Mouse (Mus musculus): ENCODE results near the gene Haus7. TPM values are rescaled to one million over a fixed set of nuclear protein-coding genes. Genes with fewer than 3 reads are reported as not detected.

The Haus7 gene
- polyA plus RNA-seq, 1 experiment from 2014 or later, result 66.2 TPM

DNA sequence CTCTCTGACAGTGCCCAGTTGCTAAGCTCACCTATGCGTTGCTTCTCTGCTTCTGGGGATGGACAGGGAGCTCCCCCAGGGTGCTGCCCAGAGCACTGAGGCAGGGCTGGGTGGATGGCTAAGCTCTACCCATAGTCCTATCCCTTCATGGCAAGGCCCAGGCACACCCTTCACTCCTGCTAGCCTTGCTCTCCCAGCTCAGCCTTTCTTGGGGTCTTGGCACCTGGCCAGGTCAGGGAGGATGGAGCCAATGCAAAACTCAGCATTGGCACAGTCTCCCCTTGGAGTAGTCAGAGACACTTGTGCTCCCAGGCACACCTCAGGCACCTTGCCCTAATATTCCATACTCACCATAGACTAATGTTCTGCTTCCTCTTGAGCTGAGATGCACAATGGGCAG lies 25.2 kb upstream of the Haus7 start:
- Histone ChIP-seq H3K4me2 (peak overlapping the region; percentile 46), H3K27me3 (replicated peaks; ENCODE audit: control insufficient read depth, insufficient read depth, low read length) (peaks cover 29% of the 10 kb centered on the region), H3K27ac (ENCODE audit: low read depth, low read length) (no peak overlapping the region), H3K9ac (ENCODE audit: low read depth, low read length) (no peak overlapping the region), H3K9me3 (ENCODE audit: control insufficient read depth, low read length) (no peaks in the 10 kb centered on the region), H3K36me3 (ENCODE audit: control insufficient read depth, insufficient read depth, low read length) (no peaks in the 10 kb centered on the region), H3K4me1 (replicated peaks; ENCODE audit: control insufficient read depth, insufficient read depth, low read length) (no peaks in the 10 kb centered on the region), H3K4me3 (ENCODE audit: low read depth, low read length) (peak overlapping the region; percentile 26)
- ATAC-seq (replicated peaks; ENCODE audit: low FRiP score) (no peak), DNase-seq (ENCODE audit: low spot score) (no peak)
- WGBS, result 79% methylated on average over 1 of the region's 1 CpGs

DNA sequence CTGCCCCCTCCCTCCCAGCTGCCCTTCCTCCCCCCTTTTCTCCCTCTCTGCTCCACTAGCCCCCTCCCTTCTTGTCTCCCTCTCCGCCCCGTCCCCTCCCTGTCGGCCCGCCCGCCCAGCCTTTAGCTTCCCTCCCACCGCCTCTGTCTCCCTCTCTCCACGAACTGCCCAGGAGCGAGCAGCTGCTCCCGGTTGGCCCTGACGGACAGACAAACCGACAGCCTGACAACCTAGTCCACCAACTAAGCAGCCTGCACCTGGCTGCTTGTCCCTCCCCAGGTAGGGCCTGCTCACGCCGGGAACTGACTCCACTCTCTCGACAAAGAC lies 24.6 kb upstream of the Haus7 start, which contains the start of gene Bgn:
TSS of gene Bgn (plus strand) at position 119 of the 327 bp plus-strand sequence.
- H3K36me3 ChIP-seq (ENCODE audit: control insufficient read depth, insufficient read depth, low read length), result no peaks in the 10 kb centered on the region
- ATAC-seq (replicated peaks; ENCODE audit: low FRiP score) (no peak), DNase-seq (ENCODE audit: low spot score) (no peak)
- H3K27me3 ChIP-seq (replicated peaks; ENCODE audit: control insufficient read depth, insufficient read depth, low read length), result peaks cover 32% of the 10 kb centered on the region
- H3K9ac ChIP-seq (ENCODE audit: low read depth, low read length), result no peak within 1 kb of the TSS
- peak within 1 kb of the TSS; percentile 46 for H3K4me2 ChIP-seq
- H3K4me1 ChIP-seq (replicated peaks; ENCODE audit: control insufficient read depth, insufficient read depth, low read length), result no peaks in the 10 kb centered on the region
- H3K27ac ChIP-seq (ENCODE audit: low read depth, low read length), result no peak within 1 kb of the TSS
- peak within 1 kb of the TSS; percentile 26 for H3K4me3 ChIP-seq (ENCODE audit: low read depth, low read length)
- WGBS, result 31% methylated on average over 8 of the region's 14 CpGs
- H3K9me3 ChIP-seq (ENCODE audit: control insufficient read depth, low read length), result no peaks in the 10 kb centered on the region

- Histone ChIP-seq H3K4me3 (ENCODE audit: low read depth, low read length) (no peak overlapping the region), H3K9me3 (ENCODE audit: control insufficient read depth, low read length) (no peaks in the 10 kb centered on the region), H3K36me3 (ENCODE audit: control insufficient read depth, insufficient read depth, low read length) (no peaks in the 10 kb centered on the region), H3K27ac (ENCODE audit: low read depth, low read length) (no peak overlapping the region), H3K27me3 (replicated peaks; ENCODE audit: control insufficient read depth, insufficient read depth, low read length) (peaks cover 36% of the 10 kb centered on the region), H3K4me2 (no peak overlapping the region), H3K9ac (ENCODE audit: low read depth, low read length) (no peak overlapping the region), H3K4me1 (replicated peaks; ENCODE audit: control insufficient read depth, insufficient read depth, low read length) (no peaks in the 10 kb centered on the region)
- DNase-seq (ENCODE audit: low spot score) (no peak), ATAC-seq (replicated peaks; ENCODE audit: low FRiP score) (no peak)
- 38% methylated on average over 4 of the region's 4 CpGs for WGBS
These were observed 24.0 kb upstream of the Haus7 start for GRCm38 (mm10) chrX:73482643-73483483.

GRCm38 (mm10) chrX:73480334-73480733 lies 21.5 kb upstream of the Haus7 start:
- no peak overlapping the region for H3K27ac ChIP-seq (ENCODE audit: low read depth, low read length)
- DNase-seq (ENCODE audit: low spot score) (no peak), ATAC-seq (replicated peaks; ENCODE audit: low FRiP score) (no peak)
- no peak overlapping the region for H3K9ac ChIP-seq (ENCODE audit: low read depth, low read length)
- H3K9me3 ChIP-seq (ENCODE audit: control insufficient read depth, low read length), result no peaks in the 10 kb centered on the region
- peaks cover 2% of the 10 kb centered on the region; the same call in 1 of the 2 replicates for H3K4me1 ChIP-seq (replicated peaks; ENCODE audit: control insufficient read depth, insufficient read depth, low read length)
- no peaks in the 10 kb centered on the region for H3K36me3 ChIP-seq (ENCODE audit: control insufficient read depth, insufficient read depth, low read length)
- no peak overlapping the region for H3K4me3 ChIP-seq (ENCODE audit: low read depth, low read length)
- WGBS, result 35% methylated on average over 2 of the region's 2 CpGs
- H3K27me3 ChIP-seq (replicated peaks; ENCODE audit: control insufficient read depth, insufficient read depth, low read length), result peaks cover 29% of the 10 kb centered on the region
- no peak overlapping the region for H3K4me2 ChIP-seq

- no peak for ATAC-seq (replicated peaks; ENCODE audit: low FRiP score)
- Histone ChIP-seq H3K4me2 (no peak overlapping the region), H3K4me3 (ENCODE audit: low read depth, low read length) (no peak overlapping the region), H3K27me3 (replicated peaks; ENCODE audit: control insufficient read depth, insufficient read depth, low read length) (peaks cover 29% of the 10 kb centered on the region), H3K4me1 (replicated peaks; ENCODE audit: control insufficient read depth, insufficient read depth, low read length) (peaks cover 8% of the 10 kb centered on the region; the same call in 1 of the 2 replicates), H3K27ac (ENCODE audit: low read depth, low read length) (no peak overlapping the region), H3K36me3 (ENCODE audit: control insufficient read depth, insufficient read depth, low read length) (no peaks in the 10 kb centered on the region), H3K9me3 (ENCODE audit: control insufficient read depth, low read length) (no peaks in the 10 kb centered on the region), H3K9ac (ENCODE audit: low read depth, low read length) (no peak overlapping the region)
- DNase-seq (ENCODE audit: low spot score), result no peak
These were observed 20.8 kb upstream of the Haus7 start for GRCm38 (mm10) chrX:73479656-73480055.

- Histone ChIP-seq H3K4me2 (no peak overlapping the region), H3K4me1 (replicated peaks; ENCODE audit: control insufficient read depth, insufficient read depth, low read length) (peaks cover 12% of the 10 kb centered on the region; the same call in 1 of the 2 replicates), H3K4me3 (ENCODE audit: low read depth, low read length) (no peak overlapping the region), H3K27me3 (replicated peaks; ENCODE audit: control insufficient read depth, insufficient read depth, low read length) (peaks cover 16% of the 10 kb centered on the region), H3K9ac (ENCODE audit: low read depth, low read length) (no peak overlapping the region), H3K9me3 (ENCODE audit: control insufficient read depth, low read length) (no peaks in the 10 kb centered on the region), H3K27ac (ENCODE audit: low read depth, low read length) (no peak overlapping the region), H3K36me3 (ENCODE audit: control insufficient read depth, insufficient read depth, low read length) (no peaks in the 10 kb centered on the region)
- WGBS, result 80% methylated on average over 2 of the region's 2 CpGs
- no peak for DNase-seq (ENCODE audit: low spot score)
- no peak for ATAC-seq (replicated peaks; ENCODE audit: low FRiP score)
These were observed 18.7 kb upstream of the Haus7 start for GRCm38 (mm10) chrX:73477500-73477899.

DNA sequence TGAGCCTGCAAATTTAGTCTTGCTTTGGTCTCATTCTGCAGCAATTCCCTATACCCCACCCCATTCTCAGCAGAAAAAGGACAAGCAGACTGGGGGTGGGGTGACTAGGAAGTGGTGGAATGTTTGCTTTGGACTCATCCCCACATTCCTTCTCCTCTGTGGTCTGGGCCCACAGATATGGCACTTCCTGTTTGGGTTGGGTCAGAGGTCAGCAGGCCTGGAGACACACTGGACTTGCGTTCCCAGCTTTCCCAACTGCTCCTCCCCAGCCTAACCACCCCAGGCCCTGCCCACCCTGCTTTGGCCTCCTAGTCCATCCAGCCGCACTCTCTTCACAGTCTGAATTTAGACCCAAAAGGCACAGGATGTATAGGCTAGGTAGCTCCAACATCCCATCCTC lies 17.8 kb upstream of the Haus7 start:
- Histone ChIP-seq H3K9me3 (ENCODE audit: control insufficient read depth, low read length) (no peaks in the 10 kb centered on the region), H3K36me3 (ENCODE audit: control insufficient read depth, insufficient read depth, low read length) (no peaks in the 10 kb centered on the region), H3K9ac (ENCODE audit: low read depth, low read length) (no peak overlapping the region), H3K4me3 (ENCODE audit: low read depth, low read length) (no peak overlapping the region), H3K4me1 (replicated peaks; ENCODE audit: control insufficient read depth, insufficient read depth, low read length) (peaks cover 12% of the 10 kb centered on the region; the same call in 1 of the 2 replicates), H3K27me3 (replicated peaks; ENCODE audit: control insufficient read depth, insufficient read depth, low read length) (peaks cover 19% of the 10 kb centered on the region), H3K4me2 (no peak overlapping the region), H3K27ac (ENCODE audit: low read depth, low read length) (peak overlapping the region; percentile 6; the same call in 1 of the 2 replicates)
- ATAC-seq (replicated peaks; ENCODE audit: low FRiP score) (peak; percentile 66), DNase-seq (ENCODE audit: low spot score) (no peak)
- WGBS, result 57% methylated on average over 2 of the region's 2 CpGs

DNA sequence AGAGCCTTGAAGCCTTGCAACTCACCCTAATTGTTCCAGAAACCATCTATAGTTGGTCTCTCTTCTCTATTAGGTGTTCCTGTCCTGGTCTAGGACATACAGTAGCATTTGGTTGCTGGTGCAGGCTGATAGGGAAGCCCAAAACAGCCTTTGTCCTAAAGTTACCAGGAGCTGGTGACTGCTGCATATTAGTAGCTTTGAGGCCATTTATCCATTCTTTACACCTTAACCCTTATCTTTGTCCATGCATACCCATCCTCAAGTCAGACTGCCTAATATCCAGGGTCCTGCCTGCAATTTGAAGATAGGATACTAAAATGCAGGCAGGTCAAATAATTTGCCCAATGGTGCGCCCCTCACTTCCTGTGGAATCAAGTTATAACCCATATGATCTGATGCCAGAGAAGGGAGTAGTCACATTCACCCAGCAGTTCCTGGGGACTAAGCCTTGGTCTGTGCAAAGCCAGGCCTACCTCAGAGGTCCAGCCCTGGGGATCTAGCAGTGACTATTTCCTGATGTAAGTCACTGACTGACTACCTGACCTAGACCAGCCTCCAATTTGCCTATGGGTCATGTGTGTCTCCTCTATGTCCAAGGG lies 16.9 kb upstream of the Haus7 start:
- Histone ChIP-seq H3K27me3 (replicated peaks; ENCODE audit: control insufficient read depth, insufficient read depth, low read length) (peaks cover 19% of the 10 kb centered on the region), H3K36me3 (ENCODE audit: control insufficient read depth, insufficient read depth, low read length) (no peaks in the 10 kb centered on the region), H3K27ac (ENCODE audit: low read depth, low read length) (peak overlapping the region; percentile 6; the same call in 1 of the 2 replicates), H3K4me2 (no peak overlapping the region), H3K9ac (ENCODE audit: low read depth, low read length) (no peak overlapping the region), H3K9me3 (ENCODE audit: control insufficient read depth, low read length) (no peaks in the 10 kb centered on the region), H3K4me1 (replicated peaks; ENCODE audit: control insufficient read depth, insufficient read depth, low read length) (peaks cover 12% of the 10 kb centered on the region; the same call in 1 of the 2 replicates), H3K4me3 (ENCODE audit: low read depth, low read length) (no peak overlapping the region)
- 58% methylated on average over 1 of the region's 1 CpGs for WGBS
- DNase-seq (ENCODE audit: low spot score) (no peak), ATAC-seq (replicated peaks; ENCODE audit: low FRiP score) (peak; percentile 68)

Measured in liver, embryonic 11.5 days (tissue).